ENCODE assay signal across 17 mouse cellular contexts in the genomic region with DNA sequence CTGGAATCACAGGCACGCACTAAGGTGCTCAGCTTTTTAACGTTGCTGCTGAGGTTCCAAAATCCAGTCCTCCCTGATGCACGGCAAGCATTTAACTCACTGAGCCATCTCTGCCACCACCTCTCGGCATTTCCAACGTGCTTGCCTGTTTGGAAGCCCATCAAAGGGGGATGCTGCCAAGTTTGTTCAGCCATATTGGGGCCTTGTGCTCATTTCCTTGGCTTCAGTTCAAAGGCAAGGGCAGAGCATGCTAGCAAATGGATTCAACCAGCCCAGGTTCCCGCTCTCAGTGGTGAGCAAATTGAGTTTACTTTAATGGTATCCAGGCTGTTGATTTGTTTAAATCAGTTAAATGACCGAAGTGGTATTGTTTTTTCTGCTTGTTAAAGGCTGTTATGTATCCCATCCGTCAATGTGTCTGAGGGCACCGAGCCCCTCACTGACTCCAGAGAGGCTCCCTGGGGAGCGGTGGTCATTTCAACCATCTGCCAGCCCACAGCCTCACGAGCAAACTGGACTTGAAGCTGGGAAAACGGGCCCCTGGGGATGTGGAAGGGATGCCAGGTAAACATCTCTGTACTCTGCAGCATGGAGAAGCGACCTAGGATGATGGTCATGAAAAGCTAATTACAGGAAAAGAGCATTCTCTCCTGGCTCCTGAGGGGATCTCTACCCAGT.
DNase-seq lines count a peak whose midpoint lies in the region; ATAC-seq and TF ChIP-seq lines count a peak whose summit lies in the region.
"Had no signal": no experiment of that assay in that cellular context is flagged by ENCODE, and none has a peak within 500 bp of the region (broad histone marks: within the 10 kb centered on the region; RNA-seq: fewer than 3 reads in every experiment).

No protein-coding gene starts in this region.

- no peak overlapping the region for H3K4me3 ChIP-seq in neural tube, embryonic 11.5 days (ENCODE audit: low read depth, low read length)
- H3K4me3 ChIP-seq in hindbrain, embryonic 11.5 days (ENCODE audit: low read depth, low read length), result no peak overlapping the region
- H3K4me3 ChIP-seq in kidney, adult 2 months (ENCODE audit: insufficient read depth, low read depth, low read length), result no peak overlapping the region
- H3K4me3 ChIP-seq: gastrocnemius, adult 2 months; heart, embryonic 15.5 days; intestine, embryonic 15.5 days; liver, embryonic 12.5 days; midbrain, embryonic 10.5 days had no signal

- no peak overlapping the region for H3K4me2 ChIP-seq in neural tube, embryonic 11.5 days (ENCODE audit: low read depth)
- no peak overlapping the region for H3K4me2 ChIP-seq in hindbrain, embryonic 11.5 days (replicated peaks; ENCODE audit: low read depth, low read length)
- H3K4me2 ChIP-seq: heart, embryonic 15.5 days; intestine, embryonic 15.5 days; liver, embryonic 12.5 days had no signal

- ATAC-seq in cerebellum, adult (ENCODE audit: insufficient number of reproducible peaks, low FRiP score, low TSS enrichment), result no peak; the same call in 1 of the 2 replicates
- no peak for ATAC-seq in neural tube, embryonic 11.5 days (ENCODE audit: insufficient read depth, low FRiP score, low TSS enrichment)
- no peak for ATAC-seq in hindbrain, embryonic 11.5 days (ENCODE audit: low FRiP score)
- ATAC-seq: intestine, embryonic 15.5 days; liver, embryonic 12.5 days; lung, postnatal 0 days had no signal

- no peak overlapping the region for H3K9ac ChIP-seq in neural tube, embryonic 11.5 days (ENCODE audit: low read length)
- H3K9ac ChIP-seq in hindbrain, embryonic 11.5 days (ENCODE audit: low read depth, low read length), result no peak overlapping the region
- H3K9ac ChIP-seq: heart, embryonic 15.5 days; intestine, embryonic 15.5 days; liver, embryonic 12.5 days had no signal

- H3K27ac ChIP-seq in neural tube, embryonic 11.5 days (ENCODE audit: low read depth, low read length), result no peak overlapping the region
- H3K27ac ChIP-seq in hindbrain, embryonic 11.5 days (ENCODE audit: low read depth, low read length), result no peak overlapping the region
- H3K27ac ChIP-seq in kidney, adult 2 months (ENCODE audit: insufficient read depth, low read depth, low read length), result no peak overlapping the region
- H3K27ac ChIP-seq: gastrocnemius, adult 2 months; heart, embryonic 15.5 days; intestine, embryonic 15.5 days; liver, embryonic 12.5 days; midbrain, embryonic 10.5 days had no signal

- peak; percentile 41 for DNase-seq in cerebellum, adult 11 months
- peak; percentile 52 for DNase-seq in neural tube, embryonic 11.5 days (ENCODE audit: low spot score)
- no peak for DNase-seq in neural tube, embryonic 10.5 days (ENCODE audit: extremely low spot score, low spot score)
- peak; percentile 49 for DNase-seq in hindbrain, embryonic 11.5 days (ENCODE audit: low spot score)
- DNase-seq in retina, embryonic 14.5 days (ENCODE audit: low spot score), result peak; percentile 43
- DNase-seq in spleen, postnatal 4 days (ENCODE audit: low spot score in 2 of 2), result no peak
- DNase-seq in kidney, adult 2 months, result no peak
- DNase-seq: gastrocnemius, adult 2 months; kidney, postnatal 36 days; right cerebral cortex, postnatal 25 days; thymus, postnatal 14 days had no signal

- H3K27me3 ChIP-seq in neural tube, embryonic 11.5 days (ENCODE audit: control insufficient read depth, insufficient read depth, low read length), result no peaks in the 10 kb centered on the region
- H3K27me3 ChIP-seq in hindbrain, embryonic 11.5 days (ENCODE audit: control insufficient read depth, insufficient read depth, low read length), result no peaks in the 10 kb centered on the region
- H3K27me3 ChIP-seq in kidney, adult 2 months (replicated peaks; ENCODE audit: control insufficient read depth, insufficient read depth, low read length), result no peaks in the 10 kb centered on the region
- H3K27me3 ChIP-seq: intestine, embryonic 15.5 days; liver, embryonic 12.5 days had no signal

- TF ChIP-seq CTCF in kidney, adult 2 months (conservative IDR thresholded peaks at IDR 0.05; ENCODE audit: insufficient read depth, insufficient read length, low read depth, low read length), result no peak

- H3K4me1 ChIP-seq in neural tube, embryonic 11.5 days (ENCODE audit: control insufficient read depth, insufficient read depth, low read length), result no peaks in the 10 kb centered on the region
- no peaks in the 10 kb centered on the region for H3K4me1 ChIP-seq in hindbrain, embryonic 11.5 days (replicated peaks; ENCODE audit: control insufficient read depth, insufficient read depth, low read length)
- no peaks in the 10 kb centered on the region for H3K4me1 ChIP-seq in kidney, adult 2 months (ENCODE audit: control insufficient read depth, insufficient read depth, low read length)
- H3K4me1 ChIP-seq: heart, embryonic 15.5 days; intestine, embryonic 15.5 days; liver, embryonic 12.5 days had no signal

- no peaks in the 10 kb centered on the region for H3K36me3 ChIP-seq in neural tube, embryonic 11.5 days (ENCODE audit: control insufficient read depth, insufficient read depth, low read length)
- no peaks in the 10 kb centered on the region for H3K36me3 ChIP-seq in hindbrain, embryonic 11.5 days (ENCODE audit: control insufficient read depth, insufficient read depth, low read length)
- no peaks in the 10 kb centered on the region for H3K36me3 ChIP-seq in kidney, adult 2 months (ENCODE audit: control insufficient read depth, insufficient read depth, low read length)
- H3K36me3 ChIP-seq: heart, embryonic 15.5 days; intestine, embryonic 15.5 days; liver, embryonic 12.5 days; midbrain, embryonic 10.5 days had no signal

- TF ChIP-seq POLR2A in kidney, adult 2 months (IDR thresholded peaks at IDR 0.05; ENCODE audit: low read depth, low read length), result no peak

- 39% methylated on average over 13 of the region's 13 CpGs for WGBS in neural tube, embryonic 11.5 days
- 53% methylated on average over 13 of the region's 13 CpGs for WGBS in hindbrain, embryonic 11.5 days
- WGBS in kidney, adult 2 months, result 29% methylated on average over 13 of the region's 13 CpGs

- no peaks in the 10 kb centered on the region for H3K9me3 ChIP-seq in neural tube, embryonic 11.5 days (ENCODE audit: control insufficient read depth, low read length)
- no peaks in the 10 kb centered on the region for H3K9me3 ChIP-seq in hindbrain, embryonic 11.5 days (ENCODE audit: control insufficient read depth, low read length)
- H3K9me3 ChIP-seq: heart, embryonic 15.5 days; intestine, embryonic 15.5 days; liver, embryonic 12.5 days; midbrain, embryonic 10.5 days had no signal

Comparison
In these comparisons a context has a peak if more than half of its experiments do, and no peak if none do; other contexts are left out.
1. DNase-seq: peak in cerebellum, adult 11 months (single experiment), neural tube, embryonic 11.5 days (single experiment), hindbrain, embryonic 11.5 days (single experiment) and retina, embryonic 14.5 days (single experiment); none in neural tube, embryonic 10.5 days (single experiment), spleen, postnatal 4 days (0 of 2) and kidney, adult 2 months (single experiment).